Mouse (Mus musculus) hindbrain, embryonic 11.5 days (tissue): ENCODE results near the gene Fgf9. TPM values are rescaled to one million over a fixed set of nuclear protein-coding genes. Genes with fewer than 3 reads are reported as not detected.

Source experiments
- ATAC-seq: fragments of 200-750 bp; cut with Nextera tagmentation; 2 replicates; pipeline ENCODE4 v1.8.0; 2017; ENCODE audit warnings: mild to moderate bottlenecking, moderate TSS enrichment, moderate library complexity; ENCODE audit not compliant: low FRiP score
- DNase-seq: peaks from one replicate; pipeline ENCODE4 v3.0.0-alpha.2; 2015; ENCODE audit warnings: low spot score
- H3K27ac ChIP-seq: fragments of 300-500 bp; sonication (generic); 2 replicates; pipeline ENCODE4 v1.5.1; 2014; ENCODE audit warnings: mild to moderate bottlenecking, low read depth, low read length
- H3K27me3 ChIP-seq: fragments of 300-500 bp; sonication (generic); 2 replicates; pipeline ENCODE4 v1.6.1; 2014; ENCODE audit warnings: mild to moderate bottlenecking, low read length, moderate library complexity, mixed read lengths; ENCODE audit not compliant: control insufficient read depth, insufficient read depth
- H3K36me3 ChIP-seq: fragments of 300-500 bp; sonication (generic); 2 replicates; pipeline ENCODE4 v1.6.1; 2014; ENCODE audit warnings: mild to moderate bottlenecking, low read length, moderate library complexity, mixed read lengths; ENCODE audit not compliant: control insufficient read depth, insufficient read depth
- H3K4me1 ChIP-seq: fragments of 300-500 bp; sonication (generic); replicated peaks from 2 replicates; pipeline ENCODE4 v1.6.1; 2014; ENCODE audit warnings: low read length, mixed read lengths; ENCODE audit not compliant: control insufficient read depth, insufficient read depth
- H3K4me2 ChIP-seq: fragments of 300-500 bp; sonication (generic); replicated peaks from 2 replicates; pipeline ENCODE4 v1.6.1; 2014; ENCODE audit warnings: mild to moderate bottlenecking, low read depth, low read length
- H3K4me3 ChIP-seq: fragments of 300-500 bp; sonication (generic); 2 replicates; pipeline ENCODE4 v1.5.1; 2014; ENCODE audit warnings: low read depth, low read length
- H3K9ac ChIP-seq: fragments of 300-500 bp; sonication (generic); 2 replicates; pipeline ENCODE4 v1.6.1; 2014; ENCODE audit warnings: low read depth, low read length
- H3K9me3 ChIP-seq: fragments of 300-500 bp; sonication (generic); 2 replicates; pipeline ENCODE4 v1.6.1; 2016; ENCODE audit warnings: low read length; ENCODE audit not compliant: control insufficient read depth
- WGBS: fragments of 180-500 bp; shearing (Covaris S2); extraction: QIAGEN DNeasy Blood & Tissue Kit; methylation state at CpG from one replicate; pipeline ENCODE4 v1.1.7; 2014; 5-methylcytosine and 5-hydroxymethylcytosine counted together
- polyA plus RNA-seq: library from polyadenylated mRNA; unstranded; fragments of >200 nt; fragmentation: Nextera tagmentation; extraction: Ambion mirVana; gene quantifications from 2 replicates; pipeline ENCODE4 v1.2.1, GENCODE M21; 2014

The Fgf9 gene
- polyA plus RNA-seq, 1 experiment from 2014 or later = 4.7 TPM

- Histone ChIP-seq H3K4me1 (no peaks in the 10 kb centered on the region), H3K27me3 (no peaks in the 10 kb centered on the region), H3K36me3 (no peaks in the 10 kb centered on the region), H3K9ac (no peak overlapping the region), H3K9me3 (no peaks in the 10 kb centered on the region), H3K4me3 (no peak overlapping the region), H3K27ac (no peak overlapping the region), H3K4me2 (no peak overlapping the region)
- WGBS = 69% methylated on average over 8 of the region's 8 CpGs
- no peak for DNase-seq
- ATAC-seq = no peak
These were observed 33.9 kb downstream of the Fgf9 start for GRCm38 (mm10) chr14:58104266-58104665.

GRCm38 (mm10) chr14:58105596-58105995 is 35.2 kb downstream of the Fgf9 start:
- Histone ChIP-seq H3K27me3 (no peaks in the 10 kb centered on the region), H3K4me2 (no peak overlapping the region), H3K4me3 (no peak overlapping the region), H3K9me3 (no peaks in the 10 kb centered on the region), H3K4me1 (no peaks in the 10 kb centered on the region), H3K27ac (no peak overlapping the region), H3K9ac (no peak overlapping the region), H3K36me3 (no peaks in the 10 kb centered on the region)
- DNase-seq (no peak), ATAC-seq (no peak)
- WGBS = 84% methylated on average over 5 of the region's 5 CpGs

GRCm38 (mm10) chr14:58109601-58110000 is 39.3 kb downstream of the Fgf9 start:
- Histone ChIP-seq H3K36me3 (no peaks in the 10 kb centered on the region), H3K4me1 (no peaks in the 10 kb centered on the region), H3K9me3 (no peaks in the 10 kb centered on the region), H3K27me3 (no peaks in the 10 kb centered on the region), H3K27ac (no peak overlapping the region), H3K9ac (no peak overlapping the region), H3K4me2 (no peak overlapping the region), H3K4me3 (no peak overlapping the region)
- ATAC-seq (no peak), DNase-seq (no peak)
- 88% methylated on average over 9 of the region's 9 CpGs for WGBS

GRCm38 (mm10) chr14:58111562-58111961 is 41.2 kb downstream of the Fgf9 start:
- no peak overlapping the region for H3K9ac ChIP-seq
- no peaks in the 10 kb centered on the region for H3K9me3 ChIP-seq
- ATAC-seq = no peak
- H3K36me3 ChIP-seq = no peaks in the 10 kb centered on the region
- no peaks in the 10 kb centered on the region for H3K27me3 ChIP-seq
- no peaks in the 10 kb centered on the region for H3K4me1 ChIP-seq
- H3K4me2 ChIP-seq = no peak overlapping the region
- no peak overlapping the region for H3K27ac ChIP-seq
- H3K4me3 ChIP-seq = no peak overlapping the region
- no peak for DNase-seq
- 90% methylated on average over 10 of the region's 10 CpGs for WGBS

GRCm38 (mm10) chr14:58112341-58112740 is 42.0 kb downstream of the Fgf9 start:
- no peak overlapping the region for H3K4me3 ChIP-seq
- H3K27ac ChIP-seq = no peak overlapping the region
- H3K4me1 ChIP-seq = no peaks in the 10 kb centered on the region
- H3K9ac ChIP-seq = no peak overlapping the region
- H3K4me2 ChIP-seq = no peak overlapping the region
- no peaks in the 10 kb centered on the region for H3K27me3 ChIP-seq
- H3K9me3 ChIP-seq = no peaks in the 10 kb centered on the region
- WGBS = 69% methylated on average over 3 of the region's 3 CpGs
- ATAC-seq (no peak), DNase-seq (no peak)
- H3K36me3 ChIP-seq = no peaks in the 10 kb centered on the region

- H3K4me1 ChIP-seq = no peaks in the 10 kb centered on the region
- H3K9ac ChIP-seq = no peak overlapping the region
- H3K4me3 ChIP-seq = no peak overlapping the region
- H3K4me2 ChIP-seq = no peak overlapping the region
- no peaks in the 10 kb centered on the region for H3K27me3 ChIP-seq
- no peak for ATAC-seq
- no peak overlapping the region for H3K27ac ChIP-seq
- 63% methylated on average over 4 of the region's 6 CpGs for WGBS
- no peaks in the 10 kb centered on the region for H3K9me3 ChIP-seq
- H3K36me3 ChIP-seq = no peaks in the 10 kb centered on the region
- no peak for DNase-seq
These were observed 42.8 kb downstream of the Fgf9 start for GRCm38 (mm10) chr14:58113180-58113579.

- no peaks in the 10 kb centered on the region for H3K36me3 ChIP-seq
- H3K9ac ChIP-seq = no peak overlapping the region
- no peak for DNase-seq
- no peaks in the 10 kb centered on the region for H3K27me3 ChIP-seq
- no peak overlapping the region for H3K4me3 ChIP-seq
- H3K9me3 ChIP-seq = no peaks in the 10 kb centered on the region
- no peak overlapping the region for H3K27ac ChIP-seq
- no peak for ATAC-seq
- H3K4me1 ChIP-seq = no peaks in the 10 kb centered on the region
- no peak overlapping the region for H3K4me2 ChIP-seq
- WGBS = 88% methylated on average over 2 of the region's 2 CpGs
These were observed 43.8 kb downstream of the Fgf9 start for GRCm38 (mm10) chr14:58114146-58114545.

- Histone ChIP-seq H3K36me3 (no peaks in the 10 kb centered on the region), H3K4me1 (no peaks in the 10 kb centered on the region), H3K27ac (no peak overlapping the region), H3K9ac (no peak overlapping the region), H3K27me3 (no peaks in the 10 kb centered on the region), H3K4me3 (no peak overlapping the region), H3K4me2 (no peak overlapping the region), H3K9me3 (no peaks in the 10 kb centered on the region)
- ATAC-seq (no peak), DNase-seq (no peak)
These were observed 54.3 kb downstream of the Fgf9 start for GRCm38 (mm10) chr14:58124625-58125024.

GRCm38 (mm10) chr14:58126508-58126907 is 56.2 kb downstream of the Fgf9 start:
- no peaks in the 10 kb centered on the region for H3K27me3 ChIP-seq
- no peak overlapping the region for H3K4me2 ChIP-seq
- WGBS = 92% methylated on average over 10 of the region's 10 CpGs
- H3K9ac ChIP-seq = no peak overlapping the region
- DNase-seq = no peak
- H3K4me1 ChIP-seq = no peaks in the 10 kb centered on the region
- no peak overlapping the region for H3K27ac ChIP-seq
- H3K36me3 ChIP-seq = no peaks in the 10 kb centered on the region
- no peak overlapping the region for H3K4me3 ChIP-seq
- ATAC-seq = no peak
- no peaks in the 10 kb centered on the region for H3K9me3 ChIP-seq
